Mouse (Mus musculus): ENCODE measurements around the gene Rere. TPM values are rescaled to one million over a fixed set of nuclear protein-coding genes. Genes with fewer than 3 reads are reported as not detected.
A peak's percentile ranks its signal among the peaks of the same experiment; 100 is the strongest.

Gene Rere
- total RNA-seq (2021), result 10 to 100 TPM; 39.0 to 46.4 TPM
- 16.2 and 19.3 TPM in 2 replicates for polyA plus RNA-seq (2012; rRNA removed)
- long read RNA-seq, partial matches to known transcripts, result 8 of 34 reads
- long read RNA-seq, other reads (novel, unspliced or antisense), result 26 of 34 reads

DNA sequence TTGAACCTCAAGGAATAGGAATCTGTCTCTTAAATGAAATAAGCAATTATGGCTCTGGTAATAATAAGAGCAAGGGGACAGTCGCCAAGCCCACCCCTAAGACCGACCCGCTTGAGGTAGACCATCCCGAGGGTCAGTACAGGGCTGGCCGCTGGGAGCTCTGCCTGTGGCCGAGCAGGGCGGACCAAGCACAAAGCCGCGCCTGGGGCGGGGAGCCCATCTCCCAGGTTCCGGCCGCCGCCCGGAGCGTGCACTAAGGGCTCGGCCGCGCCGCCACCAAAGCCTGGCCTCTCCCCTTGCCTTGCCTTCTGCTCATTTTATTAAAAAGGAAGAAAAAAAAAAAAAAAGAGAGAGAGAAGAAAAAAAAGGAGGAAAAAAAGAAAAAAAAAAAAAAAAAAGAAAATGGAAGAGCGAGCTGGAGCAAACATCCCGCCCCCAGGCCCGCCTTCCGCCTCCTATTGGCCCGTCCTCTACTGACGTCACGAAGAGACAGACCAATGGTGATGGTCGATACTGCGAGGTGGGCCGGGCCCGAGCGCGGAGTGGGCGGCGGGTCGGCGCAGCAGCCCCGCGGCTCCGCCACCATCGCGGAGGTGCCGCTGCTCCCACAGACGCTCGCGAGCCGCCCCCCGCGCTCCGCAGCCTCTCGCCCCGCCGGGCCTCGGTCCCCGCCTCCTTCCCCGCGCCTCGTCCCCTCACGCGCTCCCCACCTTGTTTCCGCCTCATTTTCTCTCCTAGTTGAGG, at the start of gene Rere:
Rere (plus strand) TSS at position 629 of the 744 bp plus-strand sequence.
- 1% methylated on average over 60 of the region's 60 CpGs for WGBS

GRCm38 (mm10) chr4:150231871-150232270, 49.6 kb upstream of the Rere start:
- peaks cover 8% of the 10 kb centered on the region for H3K4me1 ChIP-seq (ENCODE audit: control insufficient read depth, insufficient read depth, low read length)
- DNase-seq, result no peak
- no peak overlapping the region for H3K27ac ChIP-seq
- TF ChIP-seq EP300 (IDR thresholded peaks at IDR 0.05; ENCODE audit: insufficient read depth, low read depth, low read length) (no peak), POLR2A (IDR thresholded peaks at IDR 0.05; ENCODE audit: insufficient read depth, low read depth, low read length) (no peak), CTCF (IDR thresholded peaks at IDR 0.05) (no peak)
- H3K36me3 ChIP-seq (ENCODE audit: control insufficient read depth, insufficient read depth, low read length), result no peaks in the 10 kb centered on the region; the same call in 1 of the 2 replicates
- no peak overlapping the region for H3K9ac ChIP-seq (ENCODE audit: low read depth, low read length)
- intact Hi-C loops (cut with DNase I), result loop anchor here (10.0 kb wide), 1 partner anchor 207 kb away; no protein-coding TSS in a partner anchor
- WGBS, result 71% methylated on average over 8 of the region's 8 CpGs
- no peak overlapping the region for H3K4me3 ChIP-seq
- H3K27me3 ChIP-seq (ENCODE audit: control insufficient read depth, insufficient read depth, low read length), result no peaks in the 10 kb centered on the region
- H3K79me2 ChIP-seq (replicated peaks; ENCODE audit: control insufficient read depth, insufficient read depth, low read length), result no peaks in the 10 kb centered on the region

More for the DNA sequence above, at the start of gene Rere:
- DNase-seq, result peak; percentile 98 to 100
- H3K79me2 ChIP-seq (replicated peaks; ENCODE audit: control insufficient read depth, insufficient read depth, low read length), result no peaks in the 10 kb centered on the region
- H3K36me3 ChIP-seq (ENCODE audit: control insufficient read depth, insufficient read depth, low read length), result peaks cover 2% of the 10 kb centered on the region; the same call in 1 of the 2 replicates
- H3K27me3 ChIP-seq (ENCODE audit: control insufficient read depth, insufficient read depth, low read length), result no peaks in the 10 kb centered on the region
- H3K4me1 ChIP-seq (ENCODE audit: control insufficient read depth, insufficient read depth, low read length), result peaks cover 3% of the 10 kb centered on the region
- peak within 1 kb of the TSS; percentile 94 for H3K4me3 ChIP-seq
- TF ChIP-seq CTCF (IDR thresholded peaks at IDR 0.05) (peak; percentile 49), EP300 (IDR thresholded peaks at IDR 0.05; ENCODE audit: insufficient read depth, low read depth, low read length) (0 out of 2 replicates have a peak, but pooled peaks have one; percentile 7), POLR2A (IDR thresholded peaks at IDR 0.05; ENCODE audit: insufficient read depth, low read depth, low read length) (peak; percentile 83; the same call in 1 of the 2 replicates)
- intact Hi-C loops (cut with DNase I), result no loop called here
- peak within 1 kb of the TSS; percentile 96 for H3K9ac ChIP-seq (ENCODE audit: low read depth, low read length)
- peak within 1 kb of the TSS; percentile 91 for H3K27ac ChIP-seq

DNA sequence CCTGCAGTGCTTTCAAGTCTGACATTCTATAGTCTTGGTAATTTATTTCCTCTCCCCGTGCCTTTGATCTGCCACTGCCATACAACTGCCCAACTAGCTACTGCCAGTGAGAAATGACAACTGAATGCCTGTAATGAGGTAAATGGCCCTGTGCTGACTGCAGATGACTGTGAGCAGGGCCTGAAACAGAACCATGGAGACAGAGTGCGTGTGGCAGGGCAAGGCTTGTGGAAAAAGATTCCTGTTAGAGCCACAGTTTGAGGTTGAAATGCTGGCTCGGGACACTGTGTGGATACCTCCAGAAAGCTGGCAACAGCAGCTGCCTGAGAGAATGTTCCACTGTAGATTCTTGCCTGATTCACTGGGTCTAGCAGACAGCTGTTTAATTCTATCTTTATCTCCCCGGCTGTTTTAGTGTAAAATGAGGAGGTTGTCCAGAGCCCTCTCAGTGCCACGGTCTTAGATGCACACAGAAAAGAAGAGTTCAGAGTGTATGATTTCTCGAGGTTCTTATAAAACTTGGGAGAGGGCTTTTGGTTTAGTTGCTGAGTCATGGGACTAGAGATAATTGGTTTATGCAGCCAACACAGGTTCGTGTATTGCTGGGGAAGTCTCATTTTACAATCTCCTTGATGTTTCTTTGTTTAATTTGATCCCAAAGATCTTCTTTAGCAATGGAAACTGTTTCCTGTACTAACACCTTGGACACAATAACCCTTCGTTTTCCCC, 46.7 kb upstream of the Rere start:
- H3K79me2 ChIP-seq (replicated peaks; ENCODE audit: control insufficient read depth, insufficient read depth, low read length), result no peaks in the 10 kb centered on the region; the same call in 1 of the 2 replicates
- no peak for DNase-seq
- intact Hi-C loops (cut with DNase I), result loop anchor here (10.0 kb wide), 1 partner anchor 210 kb away; no protein-coding TSS in a partner anchor
- TF ChIP-seq EP300 (IDR thresholded peaks at IDR 0.05; ENCODE audit: insufficient read depth, low read depth, low read length) (no peak), POLR2A (IDR thresholded peaks at IDR 0.05; ENCODE audit: insufficient read depth, low read depth, low read length) (no peak), CTCF (IDR thresholded peaks at IDR 0.05) (no peak)
- no peak overlapping the region for H3K4me3 ChIP-seq
- no peak overlapping the region for H3K9ac ChIP-seq (ENCODE audit: low read depth, low read length)
- H3K36me3 ChIP-seq (ENCODE audit: control insufficient read depth, insufficient read depth, low read length), result peaks cover 12% of the 10 kb centered on the region
- peak overlapping the region; percentile 13; the same call in 1 of the 2 replicates for H3K27ac ChIP-seq
- no peaks in the 10 kb centered on the region for H3K27me3 ChIP-seq (ENCODE audit: control insufficient read depth, insufficient read depth, low read length)
- H3K4me1 ChIP-seq (ENCODE audit: control insufficient read depth, insufficient read depth, low read length), result peaks cover 16% of the 10 kb centered on the region
- WGBS, result 44% methylated on average over 8 of the region's 8 CpGs

- no peaks in the 10 kb centered on the region for H3K27me3 ChIP-seq (ENCODE audit: control insufficient read depth, insufficient read depth, low read length)
- no peak overlapping the region for H3K4me3 ChIP-seq
- peaks cover 18% of the 10 kb centered on the region for H3K36me3 ChIP-seq (ENCODE audit: control insufficient read depth, insufficient read depth, low read length)
- WGBS, result 85% methylated on average over 4 of the region's 4 CpGs
- DNase-seq, result no peak
- intact Hi-C loops (cut with DNase I), result loop anchor here (10.0 kb wide), 1 partner anchor 211 kb away; no protein-coding TSS in a partner anchor
- H3K79me2 ChIP-seq (replicated peaks; ENCODE audit: control insufficient read depth, insufficient read depth, low read length), result no peaks in the 10 kb centered on the region; the same call in 1 of the 2 replicates
- peaks cover 17% of the 10 kb centered on the region for H3K4me1 ChIP-seq (ENCODE audit: control insufficient read depth, insufficient read depth, low read length)
- H3K27ac ChIP-seq, result peak overlapping the region; percentile 4; the same call in 1 of the 2 replicates
- no peak for TF ChIP-seq CTCF (IDR thresholded peaks at IDR 0.05)
- no peak for TF ChIP-seq EP300 (IDR thresholded peaks at IDR 0.05; ENCODE audit: insufficient read depth, low read depth, low read length)
- TF ChIP-seq POLR2A (IDR thresholded peaks at IDR 0.05; ENCODE audit: insufficient read depth, low read depth, low read length), result no peak
- H3K9ac ChIP-seq (ENCODE audit: low read depth, low read length), result no peak overlapping the region
These were observed 45.9 kb upstream of the Rere start for GRCm38 (mm10) chr4:150235585-150235984.

DNA sequence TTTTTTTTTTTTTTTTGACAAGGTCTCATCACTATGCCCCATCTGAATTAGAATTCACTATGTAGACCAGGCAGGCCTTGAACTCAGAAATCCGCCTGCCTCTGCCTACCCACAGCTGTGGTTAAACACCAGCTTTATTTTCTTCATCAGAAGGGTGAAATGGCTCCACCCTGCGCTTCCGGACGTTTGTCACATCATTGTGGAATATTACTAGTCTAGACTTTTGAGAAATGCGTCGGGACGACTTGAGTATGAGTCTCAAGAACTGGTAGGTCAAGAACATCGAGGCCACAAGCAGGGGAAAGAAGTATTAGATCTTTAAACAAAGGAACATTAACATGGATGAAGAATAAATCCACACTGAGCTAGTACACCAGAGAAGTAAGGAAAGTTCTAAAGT, 45.4 kb upstream of the Rere start:
- Histone ChIP-seq H3K4me1 (ENCODE audit: control insufficient read depth, insufficient read depth, low read length) (peaks cover 15% of the 10 kb centered on the region), H3K4me3 (peak overlapping the region; percentile 91), H3K27me3 (ENCODE audit: control insufficient read depth, insufficient read depth, low read length) (no peaks in the 10 kb centered on the region), H3K27ac (peak overlapping the region; percentile 99), H3K36me3 (ENCODE audit: control insufficient read depth, insufficient read depth, low read length) (peaks cover 18% of the 10 kb centered on the region), H3K79me2 (replicated peaks; ENCODE audit: control insufficient read depth, insufficient read depth, low read length) (no peaks in the 10 kb centered on the region; the same call in 1 of the 2 replicates), H3K9ac (ENCODE audit: low read depth, low read length) (no peak overlapping the region; the same call in 1 of the 2 replicates)
- TF ChIP-seq EP300 (IDR thresholded peaks at IDR 0.05; ENCODE audit: insufficient read depth, low read depth, low read length) (no peak), POLR2A (IDR thresholded peaks at IDR 0.05; ENCODE audit: insufficient read depth, low read depth, low read length) (no peak), CTCF (IDR thresholded peaks at IDR 0.05) (no peak)
- intact Hi-C loops (cut with DNase I), result loop anchor here (10.0 kb wide), 1 partner anchor 211 kb away; no protein-coding TSS in a partner anchor
- DNase-seq, result no peak
- 75% methylated on average over 8 of the region's 8 CpGs for WGBS

All from heart, adult 2 months (tissue).